Mouse (Mus musculus): ENCODE data around the gene Fam102b. TPM values are rescaled to one million over a fixed set of nuclear protein-coding genes. Genes with fewer than 3 reads are reported as not detected.

The Fam102b gene
- 2.0 and 2.3 TPM in 2 replicates for polyA plus RNA-seq (2012; ENCODE audit: low replicate concordance)

GRCm38 (mm10) chr3:109027515-109027987 is at the start of gene Fam102b:
TSS of gene Fam102b (minus strand) at chr3:109027607.

GRCm38 (mm10) chr3:108940001-108940633 is 87.3 kb downstream of the Fam102b start, which contains the start of gene Gm9857:
TSS of gene Gm9857 (minus strand) at chr3:108940445.

GRCm38 (mm10) chr3:108939573-108939972 is 87.8 kb downstream of the Fam102b start, which contains the start of gene Henmt1:
TSS of gene Henmt1 (plus strand) at chr3:108939873.

Other genes with a start within 250 kb of the Fam102b start
- 19.3 and 19.6 TPM in 2 replicates for gene Stxbp3, start 187.1 kb downstream of the Fam102b start, polyA plus RNA-seq (2012; ENCODE audit: low replicate concordance)
- 0.25 and 0.45 TPM in 2 replicates for gene Fndc7, start 137.6 kb downstream of the Fam102b start, polyA plus RNA-seq (2012; ENCODE audit: low replicate concordance)
- 112 and 163 TPM in 2 replicates for gene Prpf38b, start 115.9 kb downstream of the Fam102b start, polyA plus RNA-seq (2012; ENCODE audit: low replicate concordance)
- not detected in 2 replicates for gene Henmt1, start 87.7 kb downstream of the Fam102b start, polyA plus RNA-seq (2012; ENCODE audit: low replicate concordance)
- not detected in 2 replicates for gene Gm9857, start 87.2 kb downstream of the Fam102b start, polyA plus RNA-seq (2012; ENCODE audit: low replicate concordance)
- not detected in 2 replicates for gene Slc25a54, start 52.9 kb upstream of the Fam102b start, polyA plus RNA-seq (2012; ENCODE audit: low replicate concordance)
- gene Slc25a24, start 95.5 kb upstream of the Fam102b start, polyA plus RNA-seq (2012; ENCODE audit: low replicate concordance), result 5.4 and 17.6 TPM in 2 replicates

All from hematopoietic multipotent progenitor cell, adult 10-12 weeks (in vitro differentiated cells).